Mouse (Mus musculus): ENCODE results near the gene Plac8. TPM values are rescaled to one million over a fixed set of nuclear protein-coding genes. Genes with fewer than 3 reads are reported as not detected.

The Plac8 gene
- total RNA-seq (2021) (10 to 100 TPM in 1 of 2 experiments, 1 to 10 TPM in 1; 5.7 to 11.3 TPM), polyA plus RNA-seq (2012; rRNA removed) (5.0 and 5.1 TPM in 2 replicates)
- long read RNA-seq, partial matches to known transcripts, result 1 of 5 reads
- long read RNA-seq, other reads (novel, unspliced or antisense), result 0 of 5 reads

DNA sequence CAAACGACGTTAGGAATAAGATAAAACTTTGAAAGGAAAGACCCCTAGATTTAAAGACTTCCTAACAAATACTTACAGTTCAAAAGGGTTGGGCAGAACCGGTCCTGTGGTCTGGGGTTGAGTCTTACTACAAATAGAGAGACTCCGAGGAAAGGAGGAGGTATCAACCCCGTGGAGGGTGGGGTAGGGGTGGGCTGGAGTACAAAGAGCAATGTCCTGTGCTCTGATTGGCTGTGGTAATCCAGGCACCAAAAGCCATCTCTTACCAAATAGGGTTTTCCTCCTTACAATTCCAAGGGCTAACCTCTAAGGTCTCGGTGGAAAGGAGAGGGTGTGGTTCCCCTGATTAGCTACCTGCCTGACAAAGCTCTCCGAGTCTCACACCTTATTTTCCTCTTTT lies at the start of gene Plac8:
TSS of gene Plac8 (minus strand) at position 177 of the 400 bp plus-strand sequence.
- no peak for DNase-seq

DNA sequence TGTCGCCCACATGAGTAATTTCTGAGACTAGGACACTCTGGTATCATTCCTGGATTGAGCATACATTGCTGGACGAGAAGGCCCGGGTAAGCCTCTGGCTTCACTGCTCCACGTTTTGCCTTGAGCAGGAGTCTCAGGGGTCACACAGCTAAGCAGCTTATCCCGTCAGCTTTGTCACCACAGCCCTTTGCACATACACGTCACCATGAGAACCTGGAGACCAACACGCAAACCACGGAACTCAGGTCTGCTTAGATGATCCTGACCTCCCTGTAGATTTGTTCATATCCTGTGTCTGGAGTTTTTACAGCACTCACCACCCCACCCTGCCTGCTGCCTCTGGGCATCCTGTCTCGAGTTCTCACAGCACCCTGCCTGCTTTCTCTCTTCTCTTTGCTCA lies 48.9 kb upstream of the Plac8 start:
- DNase-seq, result no peak

DNA sequence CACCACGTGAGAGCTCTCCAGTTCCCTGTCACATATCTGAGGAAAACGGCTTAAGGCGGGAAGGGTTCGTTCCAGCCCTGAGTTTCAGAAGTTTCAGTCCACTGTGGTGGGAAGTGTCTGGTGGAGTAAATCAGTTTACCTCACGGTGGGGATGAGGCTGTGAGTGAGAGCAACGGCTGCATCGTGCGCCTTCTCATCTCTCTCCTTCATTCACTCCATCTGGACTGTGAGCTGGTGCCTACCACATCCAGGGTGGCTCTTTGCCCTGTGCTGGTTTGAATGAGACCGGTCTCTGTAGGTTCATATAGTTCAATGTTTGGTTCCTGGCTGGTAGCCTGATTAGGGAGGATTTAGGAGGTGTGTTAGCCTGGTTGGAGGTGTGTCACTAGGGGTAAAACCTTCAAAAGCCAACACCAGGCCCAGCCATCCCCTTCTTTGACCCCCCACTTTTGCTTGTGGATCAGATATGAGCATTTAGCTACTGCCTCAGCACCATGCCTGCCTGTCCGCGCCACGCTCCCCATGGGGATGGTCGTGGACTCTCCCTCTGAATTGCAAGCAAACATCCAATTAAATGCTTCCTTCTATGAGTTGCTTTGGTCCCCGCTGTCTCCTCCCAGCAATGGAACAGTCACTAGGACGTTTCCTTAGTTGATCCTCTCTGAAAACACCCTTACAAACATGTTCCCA lies 47.7 kb upstream of the Plac8 start:
- no peak for DNase-seq

DNA sequence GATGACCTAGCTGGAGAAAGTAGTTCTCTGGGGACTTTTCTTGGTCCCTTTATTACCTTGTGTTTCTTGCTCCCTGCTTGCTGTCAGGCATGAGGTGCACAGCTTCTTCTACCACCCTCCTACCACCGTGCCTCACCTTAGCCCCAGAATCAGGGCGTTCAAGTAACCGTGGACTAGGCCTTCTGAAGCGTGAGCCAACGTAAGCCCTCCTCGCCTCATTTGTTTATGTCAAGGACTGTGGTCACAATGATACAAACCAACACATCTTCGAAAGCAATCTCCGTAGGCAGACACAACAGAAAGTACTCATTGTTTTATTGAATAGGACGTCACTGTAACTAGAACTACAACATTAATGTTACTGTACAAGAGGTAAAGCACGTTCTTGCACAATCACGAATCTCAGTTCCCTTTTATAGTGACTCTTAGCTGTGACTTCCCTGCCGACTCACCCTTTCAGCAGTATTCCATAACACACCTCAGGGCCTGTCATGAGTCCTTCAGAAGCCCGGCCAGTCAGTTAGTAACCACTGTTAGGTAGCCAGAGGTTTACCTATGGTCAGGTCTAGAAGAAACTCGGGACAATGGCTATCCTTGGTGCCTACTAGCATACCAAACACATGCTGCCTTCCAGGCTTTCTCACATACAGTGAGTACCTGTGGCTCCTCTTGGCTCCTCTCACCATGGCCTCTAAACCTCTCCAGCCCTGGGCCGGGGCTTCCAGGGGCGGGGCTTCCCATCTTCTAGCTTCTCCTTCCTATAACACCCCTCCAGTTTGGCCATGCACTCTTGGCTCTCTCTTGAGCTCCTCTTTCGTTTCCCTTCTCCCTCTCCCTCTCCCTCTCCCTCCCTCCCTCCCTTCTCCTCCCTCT lies 42.1 kb upstream of the Plac8 start:
- no peak for DNase-seq

DNA sequence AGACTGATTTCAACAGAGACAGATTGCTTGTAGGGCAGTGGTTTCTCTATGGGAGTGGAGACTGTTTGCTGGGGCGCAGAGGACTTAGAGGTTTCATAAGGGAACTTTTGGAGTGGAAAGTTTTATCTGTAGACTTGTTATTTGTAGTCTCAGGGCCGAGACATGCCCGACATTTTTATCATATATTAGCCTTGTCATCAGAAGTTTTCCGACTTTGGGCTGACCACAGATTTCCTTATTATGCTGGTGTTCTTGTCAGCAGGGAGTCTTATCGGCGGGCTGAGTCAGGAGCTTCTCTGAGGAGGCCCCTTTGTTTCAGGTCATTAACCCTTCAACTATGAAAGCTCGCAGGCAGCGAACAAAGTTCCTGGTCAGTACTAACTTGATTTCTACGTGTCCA lies 35.8 kb upstream of the Plac8 start:
- no peak for DNase-seq

DNA sequence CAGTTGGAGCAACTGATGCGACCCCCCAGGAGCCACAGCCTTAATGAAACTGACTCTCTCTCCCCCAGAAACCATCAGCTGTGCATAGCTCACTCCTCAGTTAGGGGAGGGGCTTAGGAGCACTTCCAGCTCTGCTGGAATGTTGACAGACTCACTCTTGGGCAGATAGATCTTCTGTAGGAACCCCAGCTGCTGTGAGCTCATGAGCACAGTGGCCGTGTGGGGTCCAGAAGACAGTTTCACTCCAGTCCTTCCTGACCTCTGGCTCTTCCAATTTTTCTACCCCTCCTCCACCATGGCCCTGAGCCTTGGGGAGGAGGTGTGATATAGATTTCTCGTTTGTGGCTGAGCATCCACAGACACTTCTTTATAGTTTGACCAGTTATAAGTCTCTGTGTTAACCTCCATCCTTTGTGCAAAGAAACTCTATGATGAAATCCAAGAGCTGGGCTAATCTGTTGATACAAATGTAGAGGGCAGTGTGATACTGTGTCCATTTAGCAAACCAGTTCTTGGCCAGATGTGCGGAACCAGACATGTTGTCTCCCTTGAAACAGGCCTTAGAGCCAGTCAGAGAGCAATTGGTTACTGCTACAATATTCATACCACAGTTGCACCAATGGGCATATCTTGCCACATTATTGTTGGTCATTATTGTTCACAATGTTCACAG lies 35.2 kb upstream of the Plac8 start:
- DNase-seq, result no peak

DNA sequence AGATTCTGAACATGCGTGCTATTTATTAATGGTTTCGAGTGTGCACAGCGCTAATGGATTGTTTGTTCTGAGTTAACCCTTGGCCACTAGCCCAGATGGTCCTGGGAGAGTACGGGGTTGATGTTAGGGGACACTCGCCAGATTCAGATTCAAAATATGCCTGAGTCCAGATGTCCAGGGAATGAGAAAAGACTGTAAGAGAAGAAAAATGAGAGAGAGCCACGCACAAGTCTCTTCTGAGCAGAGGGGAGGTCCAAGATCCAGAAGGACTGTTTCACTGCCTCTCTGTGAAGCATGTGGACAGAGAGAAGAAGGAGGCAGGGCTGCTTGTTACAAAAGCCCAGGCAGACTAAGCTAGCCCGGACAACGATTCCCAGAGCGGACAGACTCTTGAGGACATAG lies 33.8 kb upstream of the Plac8 start:
- peak; percentile 34 for DNase-seq

DNA sequence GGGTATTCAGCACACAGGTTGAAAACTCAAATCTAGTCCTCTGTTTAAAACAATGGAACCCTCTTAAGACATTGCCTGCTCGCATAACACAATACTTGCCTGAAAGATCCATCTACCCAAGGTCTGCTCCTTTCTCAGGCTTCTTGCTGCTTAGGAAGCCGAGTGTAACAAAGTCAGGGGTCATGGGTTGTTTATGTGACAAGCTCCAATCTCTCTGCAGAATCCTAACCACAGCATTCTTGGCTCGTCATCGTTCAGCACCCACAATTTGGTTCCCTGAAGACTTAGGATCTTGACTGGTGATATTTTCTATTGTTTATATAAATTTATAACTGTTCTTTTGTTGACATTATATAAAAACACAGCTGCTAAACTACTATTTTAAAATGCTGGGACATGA lies 32.0 kb upstream of the Plac8 start:
- DNase-seq, result no peak

DNA sequence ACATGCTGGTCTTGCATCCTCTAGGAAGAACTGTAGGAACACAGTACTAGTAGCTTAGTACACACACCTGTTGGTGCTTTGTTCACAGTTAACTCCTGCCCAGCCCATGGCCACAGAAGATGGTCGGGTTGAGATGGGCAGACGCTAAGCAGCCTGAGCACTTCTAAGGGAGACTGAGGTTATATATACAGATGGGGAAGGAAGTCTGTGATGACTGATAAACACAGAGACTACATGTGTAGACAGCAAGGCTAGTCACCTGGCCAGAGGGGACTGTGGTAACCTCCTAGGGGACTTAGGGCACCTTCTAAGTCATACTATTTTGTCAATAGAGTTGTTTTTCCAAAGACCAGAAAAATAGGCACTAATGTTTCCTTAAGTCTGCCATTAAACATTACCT lies 29.8 kb upstream of the Plac8 start:
- no peak for DNase-seq

DNA sequence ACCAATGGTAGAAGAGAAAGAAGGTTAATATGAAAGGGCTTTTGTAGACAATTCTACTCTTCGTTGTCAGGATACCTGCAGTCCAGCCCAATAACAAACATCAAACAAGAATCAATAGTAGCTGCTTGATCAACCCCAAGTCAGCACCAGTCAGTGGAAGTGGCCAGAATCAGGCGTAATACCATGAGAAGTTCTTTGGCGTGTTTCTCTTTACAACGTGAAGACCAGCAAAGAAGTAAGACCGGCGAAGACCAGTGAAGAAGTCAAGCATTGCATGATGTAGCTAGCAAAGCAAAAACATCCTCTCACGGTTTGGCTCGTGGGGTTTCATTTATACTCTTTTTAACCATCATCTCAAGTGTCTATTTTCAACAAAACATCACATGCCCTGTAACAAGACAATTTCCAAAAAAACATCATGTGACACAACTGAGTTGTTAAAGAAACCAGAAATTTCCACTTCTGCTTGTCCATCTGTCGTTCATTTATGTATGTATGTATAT lies 27.0 kb upstream of the Plac8 start:
- no peak for DNase-seq

DNA sequence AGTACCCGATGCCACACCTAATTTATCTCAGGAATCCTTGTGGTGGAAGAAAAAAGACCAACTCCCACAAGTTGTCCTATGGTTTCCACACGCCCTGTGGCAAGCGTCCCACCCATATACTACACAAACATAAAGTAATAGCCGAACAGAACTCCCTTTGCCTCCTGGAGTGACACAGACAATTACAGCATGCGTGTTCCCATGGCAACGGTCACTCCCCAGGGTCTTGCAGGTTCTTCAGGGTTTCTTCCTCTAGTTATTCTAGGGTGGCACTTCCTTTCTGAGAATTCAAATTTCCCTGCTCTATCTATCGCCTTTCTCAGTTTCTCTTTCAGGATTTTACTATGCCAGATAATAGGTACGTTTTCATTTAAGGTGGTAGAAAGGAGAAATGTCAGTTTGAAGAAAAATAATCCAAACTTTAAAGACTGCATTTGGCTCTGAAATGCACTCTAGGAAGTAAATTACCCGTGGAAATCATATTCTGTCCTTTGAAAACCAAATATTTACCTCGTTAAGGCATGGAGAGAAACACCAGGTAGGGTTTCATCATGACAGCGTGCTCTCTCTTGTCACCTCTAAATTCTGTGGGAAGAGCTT lies 25.9 kb upstream of the Plac8 start:
- no peak for DNase-seq

DNA sequence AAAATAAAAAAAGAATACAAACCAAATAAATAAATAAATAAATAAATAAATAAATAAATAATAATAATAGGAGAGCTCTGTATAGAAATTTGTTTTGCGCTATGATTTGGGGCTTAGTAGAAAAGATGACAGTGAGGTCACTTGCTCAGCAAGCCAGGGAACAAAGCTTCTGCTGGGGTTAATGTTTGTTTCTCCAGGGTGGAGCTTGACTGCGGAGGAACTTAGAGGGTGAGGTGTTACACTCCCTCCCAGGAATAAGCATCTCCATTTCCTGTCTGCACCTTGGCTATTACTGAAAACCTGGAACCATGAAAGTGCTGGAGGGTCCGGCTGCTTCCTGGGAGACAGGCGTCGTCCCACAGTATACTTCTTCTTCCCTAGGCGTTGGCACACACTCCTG lies 24.0 kb upstream of the Plac8 start:
- no peak for DNase-seq

DNA sequence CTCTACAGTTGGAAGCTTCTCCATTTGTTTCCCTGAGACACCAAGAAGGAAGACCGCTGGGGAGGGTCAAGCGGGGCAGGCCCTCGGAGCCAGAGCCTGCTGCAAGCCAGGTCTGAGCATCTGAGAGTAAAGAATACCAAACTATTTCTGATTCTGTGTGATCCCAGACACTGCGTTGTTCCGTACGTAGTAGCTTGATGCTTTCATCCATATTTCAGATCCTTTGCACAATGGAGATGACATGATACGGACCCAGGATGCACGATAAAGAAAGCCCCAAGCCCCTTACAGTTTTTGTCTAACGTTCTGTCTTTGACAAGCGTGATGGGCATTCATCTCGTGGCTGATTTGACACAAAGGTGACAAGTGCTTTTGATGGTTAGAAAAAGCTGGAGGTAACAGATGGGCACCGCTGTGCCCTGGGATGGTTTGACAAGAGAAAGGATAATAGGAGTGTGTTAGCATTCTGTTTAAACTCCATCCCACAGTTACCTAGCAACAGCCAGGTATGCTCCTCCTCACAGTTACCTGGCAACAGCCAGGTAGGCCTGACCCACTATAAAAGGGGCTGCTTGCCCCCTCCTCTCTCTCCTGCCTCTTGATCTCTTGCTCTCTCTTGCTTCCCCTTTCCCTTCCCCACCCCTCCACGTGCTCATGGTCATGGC lies 22.9 kb upstream of the Plac8 start:
- no peak for DNase-seq

DNA sequence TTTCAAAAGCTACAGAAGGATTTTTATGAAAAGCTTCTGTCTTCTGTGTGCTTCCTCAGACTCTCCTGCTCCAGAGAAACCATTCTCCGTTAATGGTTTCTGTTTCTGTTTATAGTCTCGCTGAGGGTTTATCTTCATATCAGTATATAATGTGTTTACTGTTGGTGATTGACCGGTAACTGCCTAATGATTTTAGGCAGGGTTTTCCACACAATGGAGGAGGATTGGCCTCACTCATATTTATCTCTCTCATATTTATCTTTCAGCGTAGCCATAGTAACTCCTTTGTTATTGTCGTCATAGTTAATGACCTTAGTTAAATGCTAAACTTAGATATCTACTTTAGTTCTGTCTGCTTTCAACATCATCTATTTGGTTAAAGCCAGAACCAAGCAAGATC lies 18.5 kb upstream of the Plac8 start:
- DNase-seq, result no peak

DNA sequence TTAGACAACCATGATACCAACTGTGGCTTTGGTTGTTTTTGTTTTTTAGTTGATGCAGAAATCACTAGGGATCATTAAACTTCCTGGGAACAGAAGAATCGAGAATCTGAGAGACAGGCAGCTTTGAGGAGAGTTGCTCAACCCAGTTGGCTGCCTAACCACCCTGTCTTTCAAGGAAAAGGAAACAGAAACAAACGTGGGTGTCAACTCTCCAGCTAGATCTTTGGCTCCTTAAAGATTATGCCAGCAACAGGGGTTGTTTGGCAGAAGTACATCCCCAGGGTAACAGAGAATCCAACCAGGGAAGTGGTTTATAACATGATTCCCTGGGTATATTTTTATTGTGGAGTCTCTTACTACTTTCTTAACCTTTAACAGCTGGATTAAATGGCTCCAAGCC lies 15.6 kb upstream of the Plac8 start:
- DNase-seq, result no peak

DNA sequence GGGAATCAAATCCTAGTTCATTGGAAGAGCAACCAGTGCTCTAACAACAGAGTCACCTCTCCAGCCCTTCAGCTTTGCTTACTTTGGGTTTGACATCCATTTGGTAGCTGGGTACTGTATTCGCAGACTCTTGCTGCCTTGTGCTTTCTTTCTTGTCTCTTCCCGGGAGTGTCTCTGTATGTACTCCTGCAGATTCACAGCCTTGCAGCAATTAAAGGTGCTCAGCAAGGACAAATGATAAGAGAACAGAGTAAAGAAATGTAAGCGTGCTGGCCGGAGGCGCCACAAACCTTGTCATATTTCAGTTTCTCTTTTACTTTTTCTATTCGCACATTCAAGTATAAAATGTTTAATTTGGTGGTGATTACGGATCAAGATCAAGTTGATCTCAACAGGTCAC lies 15.1 kb upstream of the Plac8 start:
- no peak for DNase-seq

DNA sequence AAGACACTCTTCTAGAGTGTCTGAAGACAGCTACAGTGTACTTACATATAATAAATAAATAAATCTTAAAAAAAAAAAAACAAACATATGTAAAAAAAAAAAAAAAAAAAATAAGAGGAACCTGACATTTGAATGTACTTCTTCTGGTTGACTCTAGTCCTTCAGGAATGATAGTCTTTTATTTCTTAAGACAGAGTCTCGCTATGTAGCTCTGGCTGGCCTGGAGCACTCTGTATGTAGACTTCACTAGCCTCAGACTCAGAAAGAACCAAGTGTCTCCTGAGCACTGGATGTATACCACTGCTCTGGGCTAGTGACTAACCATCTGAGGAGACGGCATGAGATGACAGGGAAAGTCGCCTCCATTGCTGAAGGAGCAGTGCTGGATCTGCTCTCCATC lies 13.6 kb upstream of the Plac8 start:
- no peak for DNase-seq

DNA sequence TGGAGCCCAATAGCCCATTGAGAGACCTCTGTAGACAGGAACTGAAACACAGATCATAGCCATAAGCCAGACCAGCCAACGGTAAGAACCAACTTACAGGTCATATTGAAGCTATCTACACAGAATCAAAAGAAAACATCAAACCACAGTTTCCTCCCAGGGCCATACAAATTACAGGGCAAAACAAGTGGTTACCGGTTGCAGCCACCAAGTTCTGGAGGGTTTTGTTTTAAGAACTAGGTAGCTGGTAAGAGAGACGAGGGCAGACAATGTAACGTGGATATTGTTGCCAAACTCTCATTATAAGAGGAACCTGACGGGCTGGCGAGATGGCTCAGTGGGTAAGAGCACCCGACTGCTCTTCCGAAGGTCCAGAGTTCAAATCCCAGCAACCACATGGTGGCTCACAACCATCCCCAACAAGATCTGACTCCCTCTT lies 13.2 kb upstream of the Plac8 start:
- DNase-seq, result no peak

DNA sequence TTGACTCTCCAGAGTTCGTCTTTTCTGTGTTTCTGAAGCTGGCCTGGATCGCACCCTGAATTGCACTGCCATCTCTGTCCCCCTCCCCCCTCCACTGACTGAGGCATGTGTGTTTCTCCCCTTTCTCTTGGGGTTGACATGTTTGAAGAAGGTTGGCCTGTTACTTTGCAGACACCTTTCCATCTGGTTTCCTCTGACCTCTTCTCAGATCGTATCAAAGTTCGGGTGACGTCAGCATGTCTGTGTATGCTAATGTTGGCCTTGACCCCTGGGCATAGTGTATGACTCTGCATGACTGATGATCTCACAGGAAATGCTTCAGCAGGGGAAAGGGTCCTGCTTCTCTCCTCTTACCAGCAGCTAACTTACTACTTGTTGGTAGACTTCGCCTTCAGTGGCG lies 11.0 kb upstream of the Plac8 start:
- no peak for DNase-seq

DNA sequence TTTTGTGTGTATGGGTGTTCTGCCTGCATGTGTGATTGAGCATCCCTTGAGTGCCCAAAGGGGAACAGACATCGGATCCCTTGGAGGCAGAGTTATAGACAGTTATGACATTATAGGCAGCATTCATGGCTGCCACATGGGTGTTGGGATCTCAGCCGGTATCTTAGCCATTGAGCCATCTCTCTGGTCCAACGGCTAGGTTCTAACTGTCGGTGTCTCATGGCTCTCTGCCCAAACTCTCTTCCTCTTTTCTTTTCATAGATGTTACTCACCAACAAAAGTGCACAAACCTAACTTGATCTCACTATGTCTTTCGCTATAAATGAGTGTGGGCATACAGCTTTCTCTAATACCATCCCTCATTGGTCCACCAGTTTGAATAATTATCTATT lies 10.4 kb upstream of the Plac8 start:
- DNase-seq, result no peak

DNA sequence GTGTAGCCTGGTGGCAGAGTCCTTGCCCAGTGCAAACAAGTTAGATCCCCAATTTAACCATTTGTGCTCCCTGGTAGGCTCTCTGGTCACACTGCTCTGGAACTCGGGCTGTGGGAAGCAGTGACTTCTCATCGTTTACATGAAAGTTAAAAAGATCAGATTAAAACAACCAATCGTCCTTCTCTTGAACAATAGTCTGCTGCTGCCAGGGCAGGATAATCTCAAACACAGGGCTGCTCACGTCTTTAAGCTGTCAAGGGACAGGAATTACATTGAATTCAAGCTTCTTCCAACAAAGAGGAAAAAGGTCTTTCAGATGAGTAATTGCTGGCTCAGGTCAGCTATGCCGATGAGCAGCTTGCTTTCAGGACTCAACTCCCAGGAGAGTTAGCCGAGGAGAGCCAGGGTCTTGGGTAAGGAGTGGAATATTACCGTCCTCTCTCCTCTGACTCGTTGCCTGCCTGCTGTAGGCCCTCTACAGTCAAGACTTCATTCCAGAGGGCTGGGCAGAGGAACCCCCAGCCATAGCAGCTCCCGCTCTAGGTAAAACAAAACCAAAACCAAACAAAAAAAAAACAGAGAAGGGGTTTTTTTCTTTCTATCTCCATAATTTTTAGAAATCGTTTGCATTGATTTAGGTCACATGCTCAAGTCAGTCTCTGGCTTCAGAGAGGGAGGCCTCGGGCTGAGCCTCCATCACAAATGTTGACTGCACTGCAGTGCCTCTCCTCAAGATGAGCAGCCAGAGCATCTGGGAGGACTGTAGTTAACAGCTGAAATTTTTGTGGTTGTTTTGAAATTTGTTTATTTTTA lies 9.8 kb upstream of the Plac8 start:
- no peak for DNase-seq
